Mouse (Mus musculus): ENCODE data around the gene Heatr5a.

DNA sequence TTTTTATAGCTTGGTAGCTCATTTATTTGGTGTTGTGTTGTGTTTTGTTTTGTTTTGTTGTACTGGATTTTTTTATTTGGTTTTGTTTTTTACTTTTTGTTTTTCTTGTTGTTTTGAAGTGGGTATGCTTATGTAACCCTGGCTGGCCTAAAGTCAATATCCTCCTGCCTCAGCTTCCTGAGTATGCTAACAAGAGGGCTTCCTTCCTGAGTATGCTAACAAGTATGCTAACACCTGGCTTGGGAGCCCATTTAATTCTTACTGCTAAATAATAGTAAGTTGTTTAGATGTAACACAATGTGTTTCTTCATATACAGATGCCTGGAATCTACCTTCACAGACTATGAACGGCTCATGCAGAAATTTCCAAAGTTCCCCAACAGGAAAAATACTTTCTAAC is 140.4 kb downstream of the Heatr5a start:
- TF ChIP-seq GATA1 (IDR thresholded peaks at IDR 0.05; ENCODE audit: low read length), result no peak
- TF ChIP-seq TAL1 (IDR thresholded peaks at IDR 0.05; ENCODE audit: low read length), result no peak
